Mouse (Mus musculus): ENCODE data around the gene Pcnp. TPM values are rescaled to one million over a fixed set of nuclear protein-coding genes. Genes with fewer than 3 reads are reported as not detected.

The Pcnp gene
- polyA plus RNA-seq, 1 experiment from 2014 or later, result 128 TPM

DNA sequence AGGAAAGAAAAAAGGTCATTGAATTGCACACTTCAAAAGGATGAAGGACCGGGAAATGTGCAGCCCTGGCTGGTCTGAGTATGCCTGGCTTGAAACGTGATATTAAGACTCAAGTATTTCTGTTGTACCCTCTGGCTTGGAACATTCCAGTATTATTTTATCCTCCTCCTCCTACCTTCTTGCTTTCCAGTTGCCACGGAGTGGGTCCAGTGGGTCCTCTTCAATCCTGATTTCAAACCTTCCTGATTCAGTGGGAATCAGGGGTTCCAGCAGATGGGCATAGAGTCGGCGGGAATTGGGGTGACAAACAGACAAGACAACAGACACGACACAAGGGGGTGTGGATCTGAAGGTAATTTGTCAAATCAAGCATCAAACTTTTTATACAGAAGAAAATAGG, 43.0 kb upstream of the Pcnp start:
- Histone ChIP-seq H3K4me3 (ENCODE audit: low read depth, low read length) (no peak overlapping the region), H3K27ac (replicated peaks) (no peak overlapping the region), H3K9me3 (ENCODE audit: control insufficient read depth, low read length) (no peaks in the 10 kb centered on the region), H3K4me1 (replicated peaks; ENCODE audit: control insufficient read depth, insufficient read depth) (no peaks in the 10 kb centered on the region), H3K27me3 (ENCODE audit: control insufficient read depth, insufficient read depth, low read length) (no peaks in the 10 kb centered on the region), H3K36me3 (ENCODE audit: control insufficient read depth, insufficient read depth, low read length) (no peaks in the 10 kb centered on the region), H3K9ac (ENCODE audit: low read length) (no peak overlapping the region), H3K4me2 (replicated peaks; ENCODE audit: low read depth) (no peak overlapping the region)
- no peak for DNase-seq (ENCODE audit: low spot score)
- 77% methylated on average over 6 of the region's 6 CpGs for whole genome bisulfite sequencing
- TF ChIP-seq EP300 (optimal IDR thresholded peaks at IDR 0.05) (no peak), CTCF (IDR thresholded peaks at IDR 0.05; ENCODE audit: low read depth) (no peak)
- no peak for ATAC-seq (ENCODE audit: low FRiP score, low TSS enrichment)

DNA sequence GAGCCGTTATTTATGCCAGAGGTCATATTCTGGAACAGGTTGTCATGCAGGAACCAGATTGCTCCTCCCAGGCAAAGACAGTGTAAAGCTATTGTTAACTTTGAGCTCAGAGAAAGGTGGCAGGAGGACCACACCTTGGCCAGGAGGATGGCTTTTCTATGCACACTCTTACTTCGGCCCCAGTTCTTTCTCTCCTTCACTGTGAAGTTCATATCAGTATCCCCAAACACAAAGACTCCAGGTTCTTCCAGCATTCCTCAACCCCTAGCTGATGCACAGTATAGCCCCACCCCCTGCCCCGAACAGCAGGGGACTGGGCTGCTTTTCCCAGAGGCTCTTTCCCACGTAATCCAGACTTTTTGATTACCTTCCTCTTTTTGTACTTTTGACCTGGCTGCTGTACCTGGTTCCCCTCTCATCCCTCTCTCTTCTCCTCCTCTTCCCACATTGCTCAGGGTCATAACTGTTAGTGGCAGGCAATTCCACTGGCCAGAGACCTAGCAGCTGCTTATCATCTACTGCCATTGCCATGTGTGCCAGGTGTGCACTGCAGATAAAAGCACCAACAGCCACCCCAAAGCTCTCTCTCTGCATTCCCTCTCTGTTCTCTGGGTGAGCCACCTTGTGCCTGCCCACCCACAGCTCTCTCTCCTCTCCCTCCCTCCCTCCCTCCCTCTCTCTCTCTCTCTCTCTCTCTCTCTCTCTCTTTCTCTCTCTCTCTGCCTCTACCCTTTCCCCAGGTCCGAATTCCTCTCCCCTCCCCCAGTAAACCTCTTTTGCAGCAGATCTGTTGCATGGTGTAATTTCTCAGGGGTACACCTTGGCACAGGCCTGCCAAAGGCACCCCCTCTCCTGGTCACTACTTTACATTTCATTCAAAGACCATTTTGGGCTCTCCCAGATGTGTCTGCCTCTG, 42.0 kb upstream of the Pcnp start:
- no peak overlapping the region for H3K9ac ChIP-seq (ENCODE audit: low read length)
- no peak overlapping the region for H3K4me3 ChIP-seq (ENCODE audit: low read depth, low read length)
- no peak for ATAC-seq (ENCODE audit: low FRiP score, low TSS enrichment)
- H3K36me3 ChIP-seq (ENCODE audit: control insufficient read depth, insufficient read depth, low read length), result no peaks in the 10 kb centered on the region
- no peak overlapping the region for H3K4me2 ChIP-seq (replicated peaks; ENCODE audit: low read depth)
- H3K27me3 ChIP-seq (ENCODE audit: control insufficient read depth, insufficient read depth, low read length), result no peaks in the 10 kb centered on the region
- no peak overlapping the region for H3K27ac ChIP-seq (replicated peaks)
- no peak for DNase-seq (ENCODE audit: low spot score)
- H3K4me1 ChIP-seq (replicated peaks; ENCODE audit: control insufficient read depth, insufficient read depth), result no peaks in the 10 kb centered on the region
- WGBS, result 35% methylated on average over 5 of the region's 5 CpGs
- H3K9me3 ChIP-seq (ENCODE audit: control insufficient read depth, low read length), result no peaks in the 10 kb centered on the region
- TF ChIP-seq CTCF (IDR thresholded peaks at IDR 0.05; ENCODE audit: low read depth) (no peak), EP300 (optimal IDR thresholded peaks at IDR 0.05) (no peak)

DNA sequence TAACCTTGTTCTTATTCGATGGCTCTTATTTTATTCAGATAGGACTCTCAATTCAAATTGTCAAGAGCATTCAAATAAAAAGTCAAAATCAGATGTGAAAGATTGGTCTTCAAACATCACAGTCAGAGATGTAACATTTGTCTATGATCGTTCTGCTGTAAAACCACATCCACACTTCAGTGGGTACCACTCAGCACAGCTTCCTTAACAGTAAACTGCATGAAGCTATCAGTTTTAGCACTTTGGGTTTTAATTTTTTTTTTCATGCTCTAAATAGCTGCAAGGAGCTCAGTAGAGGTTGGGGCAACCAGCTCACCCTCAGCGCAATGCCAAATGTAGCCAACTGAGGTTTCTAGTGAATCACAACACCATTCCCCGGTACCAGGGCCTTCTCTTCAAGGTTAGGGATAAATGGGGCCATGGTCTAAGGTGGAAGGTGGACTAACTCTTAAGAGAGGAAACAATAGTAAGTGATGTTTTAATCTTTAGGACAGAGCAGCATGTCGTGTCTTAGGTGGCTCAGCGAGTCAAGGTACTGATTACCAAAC, 39.1 kb upstream of the Pcnp start:
- H3K4me1 ChIP-seq (replicated peaks; ENCODE audit: control insufficient read depth, insufficient read depth), result no peaks in the 10 kb centered on the region
- 87% methylated on average over 6 of the region's 6 CpGs for WGBS
- TF ChIP-seq EP300 (optimal IDR thresholded peaks at IDR 0.05), result no peak
- no peak for TF ChIP-seq CTCF (IDR thresholded peaks at IDR 0.05; ENCODE audit: low read depth)

DNA sequence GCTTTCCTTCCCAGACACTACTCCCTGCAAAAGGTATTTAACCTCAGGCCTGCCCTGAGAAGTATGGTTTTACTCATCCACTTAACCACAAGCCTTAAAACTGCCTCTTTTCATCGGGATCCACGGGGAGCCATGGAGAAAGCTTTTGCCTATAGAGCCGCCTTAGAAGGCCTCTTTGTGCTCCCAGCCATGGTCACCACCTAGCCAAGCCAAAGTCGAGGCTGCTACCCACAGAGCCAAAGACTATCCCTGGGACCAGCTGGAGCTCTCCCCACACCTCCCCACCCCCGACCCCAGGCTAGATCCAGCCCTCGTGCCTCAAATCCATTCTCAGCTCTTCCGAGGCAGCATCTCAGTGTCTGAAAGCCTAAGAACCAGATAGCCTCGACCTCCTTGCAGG, 36.6 kb upstream of the Pcnp start:
- no peak for DNase-seq (ENCODE audit: low spot score)
- Histone ChIP-seq H3K4me1 (replicated peaks; ENCODE audit: control insufficient read depth, insufficient read depth) (no peaks in the 10 kb centered on the region), H3K4me3 (ENCODE audit: low read depth, low read length) (no peak overlapping the region), H3K9me3 (ENCODE audit: control insufficient read depth, low read length) (no peaks in the 10 kb centered on the region), H3K27me3 (ENCODE audit: control insufficient read depth, insufficient read depth, low read length) (no peaks in the 10 kb centered on the region), H3K27ac (replicated peaks) (no peak overlapping the region), H3K9ac (ENCODE audit: low read length) (no peak overlapping the region), H3K36me3 (ENCODE audit: control insufficient read depth, insufficient read depth, low read length) (no peaks in the 10 kb centered on the region), H3K4me2 (replicated peaks; ENCODE audit: low read depth) (no peak overlapping the region)
- no peak for ATAC-seq (ENCODE audit: low FRiP score, low TSS enrichment)
- TF ChIP-seq EP300 (optimal IDR thresholded peaks at IDR 0.05), result no peak
- TF ChIP-seq CTCF (IDR thresholded peaks at IDR 0.05; ENCODE audit: low read depth), result no peak
- WGBS, result 52% methylated on average over 8 of the region's 8 CpGs

More for the DNA sequence above, 39.1 kb upstream of the Pcnp start:
- no peak overlapping the region for H3K4me2 ChIP-seq (replicated peaks; ENCODE audit: low read depth)
- no peak overlapping the region for H3K9ac ChIP-seq (ENCODE audit: low read length)
- H3K27me3 ChIP-seq (ENCODE audit: control insufficient read depth, insufficient read depth, low read length), result no peaks in the 10 kb centered on the region
- H3K9me3 ChIP-seq (ENCODE audit: control insufficient read depth, low read length), result no peaks in the 10 kb centered on the region
- DNase-seq (ENCODE audit: low spot score), result no peak
- H3K4me3 ChIP-seq (ENCODE audit: low read depth, low read length), result no peak overlapping the region
- H3K36me3 ChIP-seq (ENCODE audit: control insufficient read depth, insufficient read depth, low read length), result no peaks in the 10 kb centered on the region
- no peak overlapping the region for H3K27ac ChIP-seq (replicated peaks)
- ATAC-seq (ENCODE audit: low FRiP score, low TSS enrichment), result no peak

DNA sequence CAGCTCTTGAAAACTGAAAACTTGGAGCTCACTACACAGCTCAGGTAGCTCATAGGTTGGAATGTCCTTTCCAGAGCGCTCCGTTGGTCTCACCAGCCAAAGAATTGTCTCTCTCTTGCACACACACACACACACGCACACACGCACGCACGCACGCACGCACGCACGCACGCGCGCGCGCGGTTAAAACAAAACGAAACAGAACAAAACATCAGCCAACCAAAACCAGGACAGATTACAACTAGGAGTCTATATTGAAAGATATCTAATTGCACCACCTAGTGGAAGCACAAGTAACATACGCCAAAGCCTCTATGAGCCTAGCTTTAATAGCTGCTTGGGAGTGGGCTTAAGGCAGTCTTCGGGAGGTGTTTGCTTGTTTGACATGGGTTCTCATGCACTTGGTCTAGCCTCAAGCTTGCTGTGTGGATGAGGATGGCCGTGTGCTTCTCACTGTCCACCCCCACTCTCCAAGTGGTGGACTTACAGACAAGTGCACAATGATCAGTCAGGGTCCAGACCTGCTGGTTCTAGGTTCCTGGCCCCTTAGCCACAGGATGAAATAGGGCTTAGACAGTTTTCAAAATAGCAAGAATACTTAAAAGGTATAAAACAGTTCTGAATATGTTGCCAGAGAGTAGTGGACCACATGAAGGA, 34.9 kb upstream of the Pcnp start:
- peak; percentile 67 for DNase-seq (ENCODE audit: low spot score)
- no peak overlapping the region for H3K9ac ChIP-seq (ENCODE audit: low read length)
- H3K9me3 ChIP-seq (ENCODE audit: control insufficient read depth, low read length), result no peaks in the 10 kb centered on the region
- TF ChIP-seq EP300 (optimal IDR thresholded peaks at IDR 0.05) (no peak), CTCF (IDR thresholded peaks at IDR 0.05; ENCODE audit: low read depth) (peak; percentile 87)
- peak overlapping the region; percentile 55 for H3K4me2 ChIP-seq (replicated peaks; ENCODE audit: low read depth)
- peak; percentile 91 for ATAC-seq (ENCODE audit: low FRiP score, low TSS enrichment)
- H3K27me3 ChIP-seq (ENCODE audit: control insufficient read depth, insufficient read depth, low read length), result no peaks in the 10 kb centered on the region
- no peak overlapping the region for H3K27ac ChIP-seq (replicated peaks)
- no peaks in the 10 kb centered on the region for H3K4me1 ChIP-seq (replicated peaks; ENCODE audit: control insufficient read depth, insufficient read depth)
- H3K36me3 ChIP-seq (ENCODE audit: control insufficient read depth, insufficient read depth, low read length), result no peaks in the 10 kb centered on the region
- peak overlapping the region; percentile 40 for H3K4me3 ChIP-seq (ENCODE audit: low read depth, low read length)
- 2% methylated on average over 20 of the region's 20 CpGs for WGBS
